ENCODE assay signal across 8 mouse cellular contexts in genomic region chr16:45742615-45743476, GRCm38 (mm10). TPM values are rescaled to one million over a fixed set of nuclear protein-coding genes. Genes with fewer than 3 reads are reported as not detected.
DNase-seq lines count a peak whose midpoint lies in the region; ATAC-seq and TF ChIP-seq lines count a peak whose summit lies in the region.

Gene Abhd10 (minus strand): TSS chr16:45742955.

- peak within 1 kb of the TSS; percentile 85 for H3K4me3 ChIP-seq in cortical plate, adult 2 months (ENCODE audit: insufficient read depth, low read length)

- peak; percentile 91 to 92 for DNase-seq in gastrocnemius, adult 8-10 months (ENCODE audit: low spot score in 2 of 2)
- peak; percentile 96 for DNase-seq in induced T-regulatory cell, adult 2 months (ENCODE audit: low read depth)
- peak; percentile 84 to 95 for DNase-seq in left cerebral cortex, adult 9 months (ENCODE audit: low spot score in 2 of 2)
- DNase-seq in right cerebral cortex, postnatal 14 days: peak; percentile 96
- peak; percentile 93 for DNase-seq in urinary bladder, postnatal 36 days (ENCODE audit: low spot score in 2 of 2)

- peak; percentile 88 for TF ChIP-seq POLR2A in cortical plate, adult 2 months (IDR thresholded peaks at IDR 0.05; ENCODE audit: extremely low read depth, insufficient read depth, low read length)

- H3K27ac ChIP-seq in cortical plate, adult 2 months (ENCODE audit: insufficient read depth, low read length): peak within 1 kb of the TSS; percentile 95

- peak; percentile 90 for ATAC-seq in activated CD4-positive, CD25-positive, alpha-beta regulatory T cell, adult 4 months
- peak; percentile 89 for ATAC-seq in megakaryocyte progenitor cell, adult 5-6 weeks (replicated peaks; ENCODE audit: poor library complexity)

- H3K4me1 ChIP-seq in cortical plate, adult 2 months (ENCODE audit: control insufficient read depth, insufficient read depth, low read length): no peaks in the 10 kb centered on the region

- no peak for TF ChIP-seq CTCF in cortical plate, adult 2 months (IDR thresholded peaks at IDR 0.05; ENCODE audit: extremely low read depth, insufficient read depth, low read length)

RNA-seq across cellular contexts. Expression of gene Abhd10, which starts in this region (rescaled TPM):
- polyA plus RNA-seq in activated CD4-positive, CD25-positive, alpha-beta regulatory T cell, adult 4 months (2017; shearing (Covaris generic)): 10 to 100 TPM in 1 of 2 experiments, 1 to 10 TPM in 1; 9.7 to 24.1 TPM
- polyA plus RNA-seq in cortical plate, adult 2 months (2012; rRNA removed): 24.0 and 24.1 TPM in 2 replicates
- 10 to 100 TPM; 11.1 to 14.1 (median 13.0) TPM for total RNA-seq in gastrocnemius, adult 8-10 months (2022)
- total RNA-seq in megakaryocyte progenitor cell, adult 5-6 weeks (2015): 22.5 and 25.0 TPM in 2 replicates
- 18.2 and 27.4 TPM in 2 replicates for total RNA-seq in megakaryocyte progenitor cell, adult 5-6 weeks (2017)

Comparison
In these comparisons a context has a peak if more than half of its experiments do, and no peak if none do; other contexts are left out.
1. Peak in every context shown above with its lines: DNase-seq, ATAC-seq, H3K4me3 ChIP-seq and H3K27ac ChIP-seq.